Mouse (Mus musculus) embryonic facial prominence, embryonic 13.5 days (tissue): ENCODE data around the gene Kprp. TPM values are rescaled to one million over a fixed set of nuclear protein-coding genes. Genes with fewer than 3 reads are reported as not detected.

Experiments
- polyA plus RNA-seq: library from polyadenylated mRNA; unstranded; fragments of >200 nt; fragmentation: Nextera tagmentation; extraction: Ambion mirVana; gene quantifications from 2 replicates; pipeline ENCODE4 v1.2.1, GENCODE M21; 2015

Gene Kprp
- polyA plus RNA-seq, 1 experiment from 2014 or later = not detected

Other genes with a start within 250 kb of the Kprp start
- not detected in 2 replicates for gene Smcp, start 238.2 kb downstream of the Kprp start, polyA plus RNA-seq
- not detected in 2 replicates for gene 2210017I01Rik, start 219.8 kb downstream of the Kprp start, polyA plus RNA-seq
- not detected in 2 replicates for gene Lce6a, start 205.6 kb downstream of the Kprp start, polyA plus RNA-seq
- not detected in 2 replicates for gene Lce1a1, start 178.9 kb downstream of the Kprp start, polyA plus RNA-seq
- not detected in 2 replicates for gene Lce1b, start 170.3 kb downstream of the Kprp start, polyA plus RNA-seq
- gene Lce1a2, start 156.9 kb downstream of the Kprp start, polyA plus RNA-seq = not detected in 2 replicates
- not detected in 2 replicates for gene Lce1c, start 148.0 kb downstream of the Kprp start, polyA plus RNA-seq
- not detected in 2 replicates for gene Lce1d, start 140.0 kb downstream of the Kprp start, polyA plus RNA-seq
- not detected in 2 replicates for gene Lce1e, start 118.2 kb downstream of the Kprp start, polyA plus RNA-seq
- gene Lce1f, start 106.9 kb downstream of the Kprp start, polyA plus RNA-seq = not detected in 2 replicates
- gene Gm38119, start 88.2 kb downstream of the Kprp start, polyA plus RNA-seq = not detected in 2 replicates
- gene Lce1g, start 74.9 kb downstream of the Kprp start, polyA plus RNA-seq = not detected in 2 replicates
- not detected in 2 replicates for gene Lce1h, start 62.2 kb downstream of the Kprp start, polyA plus RNA-seq
- gene Lce1i, start 48.3 kb downstream of the Kprp start, polyA plus RNA-seq = not detected in 2 replicates
- not detected in 2 replicates for gene Lce1j, start 36.7 kb downstream of the Kprp start, polyA plus RNA-seq
- gene Lce1k, start 19.4 kb downstream of the Kprp start, polyA plus RNA-seq = not detected in 2 replicates
- gene Lce1l, start 24.0 kb upstream of the Kprp start, polyA plus RNA-seq = not detected in 2 replicates
- gene 2310050C09Rik, start 43.0 kb upstream of the Kprp start, polyA plus RNA-seq = not detected in 2 replicates
- 0.42 TPM in 1 of 2 replicates, not detected in the other for gene Lce3a, start 99.0 kb upstream of the Kprp start, polyA plus RNA-seq
- not detected in 2 replicates for gene Lce3b, start 105.7 kb upstream of the Kprp start, polyA plus RNA-seq
- not detected in 2 replicates for gene Lce3c, start 117.2 kb upstream of the Kprp start, polyA plus RNA-seq
- gene Lce3d, start 130.1 kb upstream of the Kprp start, polyA plus RNA-seq = not detected in 2 replicates
- not detected in 2 replicates for gene Lce3e, start 139.8 kb upstream of the Kprp start, polyA plus RNA-seq
- gene Lce3f, start 165.0 kb upstream of the Kprp start, polyA plus RNA-seq = not detected in 2 replicates
- 0.65 and 0.91 TPM in 2 replicates for gene Crct1, start 188.4 kb upstream of the Kprp start, polyA plus RNA-seq
- gene Lce1m, start 191.8 kb upstream of the Kprp start, polyA plus RNA-seq = not detected in 2 replicates
- gene Gm4858, start 241.6 kb upstream of the Kprp start, polyA plus RNA-seq = not detected in 2 replicates